Mouse (Mus musculus) MEL (cell line): Measurements from ENCODE around the gene Aarsd1. TPM values are rescaled to one million over a fixed set of nuclear protein-coding genes. Genes with fewer than 3 reads are reported as not detected.

Source experiments
- DNase-seq: peaks from one replicate; pipeline ENCODE4 v3.0.0; 2011; ENCODE audit warnings: low read depth, low spot score
- H3K27ac ChIP-seq: 2 replicates; pipeline ENCODE4 v1.5.1; 2012; ENCODE audit warnings: low read depth, mild to moderate bottlenecking, control low read depth, low read length, moderate library complexity; ENCODE audit not compliant: control insufficient read depth
- H3K27me3 ChIP-seq, 2 experiments: fragments of 150-350 bp in 1 of 2; sonication (generic) in 1 of 2; 2 replicates each; pipeline ENCODE4 v1.6.1; 2012; ENCODE audit warnings: low read length in 2 of 2, mild to moderate bottlenecking in 2 of 2, improper control_type of control experiment in 1 of 2, moderate library complexity in 1 of 2; ENCODE audit not compliant: insufficient read depth in 2 of 2, control insufficient read depth in 1 of 2
- H3K36me3 ChIP-seq, 2 experiments: 2 replicates each; pipeline ENCODE4 v1.6.1; 2012 to 2014; ENCODE audit warnings: low read length in 2 of 2, improper control_type of control experiment in 1 of 2, inconsistent platforms in 1 of 2, mild to moderate bottlenecking in 1 of 2; ENCODE audit not compliant: insufficient read depth in 2 of 2, control insufficient read depth in 1 of 2
- H3K4me1 ChIP-seq, 2 experiments: fragments of 150-350 bp in 1 of 2; sonication (generic) in 1 of 2; 2 replicates each; pipeline ENCODE4 v1.6.1; 2012; ENCODE audit warnings: low read length in 2 of 2, improper control_type of control experiment in 1 of 2, mild to moderate bottlenecking in 1 of 2; ENCODE audit not compliant: insufficient read depth in 2 of 2, control insufficient read depth in 1 of 2
- H3K4me3 ChIP-seq, 2 experiments: fragments of 150-350 bp in 1 of 2; sonication (generic) in 1 of 2; 2 replicates each; pipeline ENCODE4 v1.5.1; 2012; ENCODE audit warnings: low read depth in 2 of 2, low read length in 2 of 2, mild to moderate bottlenecking in 2 of 2, moderate library complexity in 2 of 2, control low read depth in 1 of 2, improper control_type of control experiment in 1 of 2; ENCODE audit not compliant: control insufficient read depth in 1 of 2, insufficient read depth in 1 of 2
- H3K79me2 ChIP-seq: 2 replicates; pipeline ENCODE4 v1.6.1; 2012; ENCODE audit warnings: mild to moderate bottlenecking, low read length, moderate library complexity; ENCODE audit not compliant: control insufficient read depth, poor library complexity, insufficient read depth
- H3K9ac ChIP-seq: 2 replicates; pipeline ENCODE4 v1.6.1; 2012; ENCODE audit warnings: low read depth, mild to moderate bottlenecking, control low read depth, low read length, moderate library complexity; ENCODE audit not compliant: control insufficient read depth, poor library complexity, severe bottlenecking
- H3K9me3 ChIP-seq: fragments of 150-350 bp; sonication (generic); replicated peaks from 2 replicates; pipeline ENCODE4 v1.6.1; 2012; ENCODE audit warnings: mild to moderate bottlenecking, low read length, improper control_type of control experiment, moderate library complexity; ENCODE audit not compliant: insufficient read depth
- BHLHE40 ChIP-seq: IDR thresholded peaks from 2 replicates; pipeline ENCODE4 v1.6.1; 2012; ENCODE audit warnings: low read depth, mild to moderate bottlenecking, inconsistent platforms, low read length, improper control_type of control experiment, borderline replicate concordance
- CTCF ChIP-seq, 3 experiments: IDR thresholded peaks in 2 of 3; conservative IDR thresholded peaks in 1 of 3; 2 replicates each; pipeline ENCODE4 v1.5.1; 2011 to 2012; ENCODE audit warnings: low read length in 3 of 3, low read depth in 2 of 3, mild to moderate bottlenecking in 2 of 3, improper control_type of control experiment in 1 of 3, inconsistent platforms in 1 of 3, mixed read lengths in 1 of 3, moderate library complexity in 1 of 3; ENCODE audit not compliant: control insufficient read depth in 1 of 3, insufficient read depth in 1 of 3, poor library complexity in 1 of 3, severe bottlenecking in 1 of 3
- E2F4 ChIP-seq: IDR thresholded peaks from 2 replicates; pipeline ENCODE4 v1.6.1; 2011; ENCODE audit warnings: low read depth, low read length, improper control_type of control experiment, borderline replicate concordance
- ELF1 ChIP-seq: IDR thresholded peaks from 2 replicates; pipeline ENCODE4 v1.6.1; 2014; ENCODE audit warnings: low read depth, mild to moderate bottlenecking, inconsistent platforms, low read length, improper control_type of control experiment, moderate library complexity
- GATA1 ChIP-seq: IDR thresholded peaks from 2 replicates; pipeline ENCODE4 v1.6.1; 2011; ENCODE audit warnings: low read depth, low read length, improper control_type of control experiment
- HCFC1 ChIP-seq: IDR thresholded peaks from 2 replicates; pipeline ENCODE4 v1.6.1; 2012; ENCODE audit warnings: low read depth, mild to moderate bottlenecking, inconsistent platforms, low read length, improper control_type of control experiment, moderate library complexity
- JUND ChIP-seq: IDR thresholded peaks from 2 replicates; pipeline ENCODE4 v1.6.1; 2011; ENCODE audit warnings: low read depth, mild to moderate bottlenecking, improper control_type of control experiment, low read length
- MAFK ChIP-seq: IDR thresholded peaks from 2 replicates; pipeline ENCODE4 v1.6.1; 2011; ENCODE audit warnings: low read depth, mild to moderate bottlenecking, low read length, improper control_type of control experiment, borderline replicate concordance
- MAX ChIP-seq: IDR thresholded peaks from 2 replicates; pipeline ENCODE4 v1.6.1; 2011; ENCODE audit warnings: low read length, improper control_type of control experiment
- MAZ ChIP-seq: IDR thresholded peaks from 2 replicates; pipeline ENCODE4 v1.6.1; 2012; ENCODE audit warnings: low read depth, mild to moderate bottlenecking, inconsistent platforms, low read length, improper control_type of control experiment
- MEF2A ChIP-seq: IDR thresholded peaks from 2 replicates; pipeline ENCODE4 v1.6.1; 2014; ENCODE audit warnings: low read depth, mild to moderate bottlenecking, inconsistent platforms, low read length, improper control_type of control experiment; ENCODE audit not compliant: poor library complexity, insufficient replicate concordance, severe bottlenecking; ENCODE audit errors: extremely low read depth
- MXI1 ChIP-seq: IDR thresholded peaks from 2 replicates; pipeline ENCODE4 v1.6.1; 2011; ENCODE audit warnings: mild to moderate bottlenecking, low read depth, low read length, improper control_type of control experiment
- MYB ChIP-seq: IDR thresholded peaks from 2 replicates; pipeline ENCODE4 v1.6.1; 2011; ENCODE audit warnings: mild to moderate bottlenecking, low read depth, low read length, improper control_type of control experiment
- NELFE ChIP-seq: IDR thresholded peaks from 2 replicates; pipeline ENCODE4 v1.6.1; 2011; ENCODE audit warnings: low read depth, low read length, improper control_type of control experiment
- POLR2A ChIP-seq, 2 experiments: IDR thresholded peaks; 2 replicates each; pipeline ENCODE4 v1.6.1; 2011 to 2012; ENCODE audit warnings: low read length in 2 of 2, mild to moderate bottlenecking in 2 of 2, control low read depth in 1 of 2, improper control_type of control experiment in 1 of 2, low read depth in 1 of 2, moderate library complexity in 1 of 2; ENCODE audit not compliant: control insufficient read depth in 1 of 2, insufficient read depth in 1 of 2, poor library complexity in 1 of 2
- POLR2AphosphoS2 ChIP-seq: IDR thresholded peaks from 2 replicates; pipeline ENCODE4 v1.6.1; 2011; ENCODE audit warnings: low read length, improper control_type of control experiment
- POLR2AphosphoS5 ChIP-seq: IDR thresholded peaks from 2 replicates; pipeline ENCODE4 v1.6.1; 2012; ENCODE audit warnings: low read depth, borderline replicate concordance, mild to moderate bottlenecking, inconsistent platforms, low read length, moderate library complexity, mixed read lengths
- RAD21 ChIP-seq: IDR thresholded peaks from 2 replicates; pipeline ENCODE4 v1.6.1; 2011; ENCODE audit warnings: mild to moderate bottlenecking, low read depth, low read length, improper control_type of control experiment
- SIN3A ChIP-seq: IDR thresholded peaks from 2 replicates; pipeline ENCODE4 v1.6.1; 2012; ENCODE audit warnings: low read length, improper control_type of control experiment, inconsistent platforms
- SMC3 ChIP-seq: IDR thresholded peaks from 2 replicates; pipeline ENCODE4 v1.6.1; 2011; ENCODE audit warnings: low read depth, low read length, improper control_type of control experiment
- TAL1 ChIP-seq: IDR thresholded peaks from 2 replicates; pipeline ENCODE4 v1.6.1; 2012; ENCODE audit warnings: mild to moderate bottlenecking, inconsistent platforms, low read length, moderate library complexity, mixed read lengths
- TCF12 ChIP-seq: IDR thresholded peaks from 2 replicates; pipeline ENCODE4 v1.6.1; 2014; ENCODE audit warnings: low read depth, mild to moderate bottlenecking, inconsistent platforms, low read length, improper control_type of control experiment, moderate library complexity
- UBTF ChIP-seq: IDR thresholded peaks from 2 replicates; pipeline ENCODE4 v1.6.1; 2012; ENCODE audit warnings: low read depth, mild to moderate bottlenecking, inconsistent platforms, low read length, improper control_type of control experiment, moderate library complexity, borderline replicate concordance; ENCODE audit not compliant: insufficient read depth
- USF1 ChIP-seq: IDR thresholded peaks from 2 replicates; pipeline ENCODE4 v1.6.1; 2014; ENCODE audit warnings: low read depth, mild to moderate bottlenecking, inconsistent platforms, low read length, improper control_type of control experiment, moderate library complexity
- USF2 ChIP-seq, 2 experiments: IDR thresholded peaks; 2 replicates each; pipeline ENCODE4 v1.6.1; 2011 to 2012; ENCODE audit warnings: improper control_type of control experiment in 2 of 2, low read length in 2 of 2, borderline replicate concordance in 1 of 2, inconsistent platforms in 1 of 2, low read depth in 1 of 2, mild to moderate bottlenecking in 1 of 2; ENCODE audit not compliant: insufficient read depth in 1 of 2
- ZC3H11A ChIP-seq: IDR thresholded peaks from 2 replicates; pipeline ENCODE4 v1.6.1; 2012; ENCODE audit warnings: low read depth, mild to moderate bottlenecking, inconsistent platforms, low read length, improper control_type of control experiment
- ZKSCAN1 ChIP-seq: IDR thresholded peaks from 2 replicates; pipeline ENCODE4 v1.6.1; 2012; ENCODE audit warnings: low read depth, mild to moderate bottlenecking, inconsistent platforms, low read length, improper control_type of control experiment, moderate library complexity
- ZMIZ1 ChIP-seq: IDR thresholded peaks from 2 replicates; pipeline ENCODE4 v1.6.1; 2012; ENCODE audit warnings: low read depth, mild to moderate bottlenecking, inconsistent platforms, low read length, improper control_type of control experiment, moderate library complexity
- ZNF384 ChIP-seq: IDR thresholded peaks from 2 replicates; pipeline ENCODE4 v1.6.1; 2012; ENCODE audit warnings: low read depth, mild to moderate bottlenecking, inconsistent platforms, low read length, improper control_type of control experiment
- polyA plus RNA-seq, 2 experiments: library from polyadenylated mRNA; stranded (reverse) in 1 of 2; unstranded in 1 of 2; fragments of >175 nt in 1 of 2; fragments of >200 nt in 1 of 2; gene quantifications; 2 replicates each; pipeline versions ENCODE4 v1.2.1 to v1.2.4; 2012; ENCODE audit warnings: low replicate concordance in 2 of 2, low read depth in 1 of 2; ENCODE audit not compliant: insufficient read length in 2 of 2, insufficient read depth in 1 of 2, missing spikeins in 1 of 2
- total RNA-seq: library from RNA; depleted of rRNA; stranded (reverse); fragments of 300-350 nt; gene quantifications from 2 replicates; pipeline ENCODE4 v1.2.3, GENCODE M21; 2012

Gene Aarsd1
- total and polyA plus RNA-seq, 3 experiments = 80.5 to 371 (median 133) TPM

GRCm38 (mm10) chr11:101367326-101367935, 50.0 kb downstream of the Aarsd1 start, which contains the start of gene G6pc:
TSS of gene G6pc (plus strand) at chr11:101367561.
- DNase-seq = no peak
- no peak within 1 kb of the TSS for H3K4me3 ChIP-seq
- TF ChIP-seq MXI1 = no peak
- TF ChIP-seq ZNF384 = no peak
- TF ChIP-seq JUND = no peak
- TF ChIP-seq SIN3A = no peak
- no peak for TF ChIP-seq ELF1
- TF ChIP-seq ZMIZ1 = no peak
- TF ChIP-seq NELFE = no peak
- no peak for TF ChIP-seq ZKSCAN1
- no peak for TF ChIP-seq UBTF
- no peak for TF ChIP-seq MAFK
- TF ChIP-seq ZC3H11A = no peak
- TF ChIP-seq TCF12 = no peak

GRCm38 (mm10) chr11:101364531-101364931, 52.9 kb downstream of the Aarsd1 start:
- H3K79me2 ChIP-seq = no peaks in the 10 kb centered on the region
- DNase-seq = peak; percentile 73
- no peaks in the 10 kb centered on the region for H3K9me3 ChIP-seq
- H3K4me3 ChIP-seq = no peak overlapping the region
- H3K27me3 ChIP-seq = no peaks in the 10 kb centered on the region
- H3K9ac ChIP-seq = 0 out of 2 replicates have a peak overlapping the region, but pooled peaks have one; percentile 13
- H3K36me3 ChIP-seq = peaks cover 0 to 5% of the 10 kb centered on the region in 2 experiments; a peak in 2 of 4 replicates
- peaks cover 5 to 11% of the 10 kb centered on the region in 2 experiments for H3K4me1 ChIP-seq
- H3K27ac ChIP-seq = no peak overlapping the region
- TF ChIP-seq RAD21 = no peak
- peak; percentile 78; the same call in 1 of the 2 replicates for TF ChIP-seq MAZ
- peak; percentile 73 for TF ChIP-seq TCF12
- TF ChIP-seq ELF1 = no peak
- TF ChIP-seq POLR2A (IDR thresholded peaks at IDR 0.05; ENCODE audit: control insufficient read depth in 1 of 2, insufficient read depth in 1 of 2, low read depth in 1 of 2, low read length in 2 of 2, poor library complexity in 1 of 2) = peak in 1 of 2 experiments; percentile 33; a peak in 2 of 4 replicates
- TF ChIP-seq CTCF (IDR thresholded peaks at IDR 0.05 in 2 of 3, conservative IDR thresholded peaks at IDR 0.05 in 1 of 3; ENCODE audit: control insufficient read depth in 1 of 3, insufficient read depth in 1 of 3, low read depth in 2 of 3, low read length in 3 of 3, poor library complexity in 1 of 3, severe bottlenecking in 1 of 3) = no peak
- peak; percentile 36; the same call in 1 of the 2 replicates for TF ChIP-seq NELFE
- no peak for TF ChIP-seq ZKSCAN1
- TF ChIP-seq GATA1 = peak; percentile 92
- TF ChIP-seq POLR2AphosphoS2 = no peak
- TF ChIP-seq SMC3 = no peak
- TF ChIP-seq BHLHE40 = peak; percentile 73
- peak; percentile 87 for TF ChIP-seq MXI1
- TF ChIP-seq MYB = no peak
- no peak for TF ChIP-seq MEF2A
- 0 out of 2 replicates have a peak, but pooled peaks have one; percentile 12 for TF ChIP-seq USF1
- TF ChIP-seq TAL1 = peak; percentile 18; the same call in 1 of the 2 replicates
- no peak for TF ChIP-seq USF2 (IDR thresholded peaks at IDR 0.05; ENCODE audit: borderline replicate concordance in 1 of 2, insufficient read depth in 1 of 2, low read depth in 1 of 2, low read length in 2 of 2)
- peak; percentile 95 for TF ChIP-seq MAX
- TF ChIP-seq E2F4 = no peak
- TF ChIP-seq HCFC1 = peak; percentile 51
- no peak for TF ChIP-seq ZC3H11A
- no peak for TF ChIP-seq POLR2AphosphoS5
- TF ChIP-seq SIN3A = no peak; the same call in 1 of the 2 replicates
- no peak for TF ChIP-seq UBTF

More at GRCm38 (mm10) chr11:101367326-101367935, 50.0 kb downstream of the Aarsd1 start, which contains the start of gene G6pc:
- H3K9ac ChIP-seq = no peak within 1 kb of the TSS
- peaks cover 2 to 7% of the 10 kb centered on the region in 2 experiments; a peak in 3 of 4 replicates for H3K27me3 ChIP-seq
- no peaks in the 10 kb centered on the region for H3K9me3 ChIP-seq
- peaks cover 5 to 11% of the 10 kb centered on the region in 2 experiments for H3K4me1 ChIP-seq
- H3K36me3 ChIP-seq = peaks cover 0 to 5% of the 10 kb centered on the region in 2 experiments; a peak in 2 of 4 replicates
- no peaks in the 10 kb centered on the region for H3K79me2 ChIP-seq
- no peak within 1 kb of the TSS for H3K27ac ChIP-seq
